Mouse (Mus musculus): ENCODE data around the gene Pnpla7. TPM values are rescaled to one million over a fixed set of nuclear protein-coding genes. Genes with fewer than 3 reads are reported as not detected.
"Not testable (repeated sequence)": the region's sequence is repeated elsewhere in the genome, so short reads cannot be mapped to it uniquely, and the experiment has no call there.

The Pnpla7 gene
- total RNA-seq (2021) = 10 to 100 TPM; 17.3 to 23.2 TPM
- long read RNA-seq, experiment 1, full-length matches to known transcripts = 11 of 33 reads
- long read RNA-seq, experiment 1, partial matches to known transcripts = 5 of 33 reads
- long read RNA-seq, experiment 1, other reads (novel, unspliced or antisense) = 17 of 33 reads
- long read RNA-seq, experiment 2, full-length matches to known transcripts = 16 of 35 reads
- long read RNA-seq, experiment 2, partial matches to known transcripts = 5 of 35 reads
- long read RNA-seq, experiment 2, other reads (novel, unspliced or antisense) = 14 of 35 reads

GRCm38 (mm10) chr2:24975704-24976297 lies at the start of gene Pnpla7:
Gene Pnpla7, plus strand, starts transcription at chr2:24976033.
- DNase-seq (ENCODE audit: low spot score in 2 of 2) = peak; percentile 60 to 76

GRCm38 (mm10) chr2:24926345-24926964 lies 49.4 kb upstream of the Pnpla7 start:
- no peak for DNase-seq (ENCODE audit: low spot score in 2 of 2)

GRCm38 (mm10) chr2:24926965-24927358 lies 48.9 kb upstream of the Pnpla7 start:
- no peak for DNase-seq (ENCODE audit: low spot score in 2 of 2)

- no peak for DNase-seq (ENCODE audit: low spot score in 2 of 2)
These were observed 47.9 kb upstream of the Pnpla7 start for GRCm38 (mm10) chr2:24927810-24928479.

GRCm38 (mm10) chr2:24929119-24929518 lies 46.7 kb upstream of the Pnpla7 start:
- DNase-seq (ENCODE audit: low spot score in 2 of 2) = no peak

- DNase-seq (ENCODE audit: low spot score in 2 of 2) = no peak
These were observed 46.2 kb upstream of the Pnpla7 start for GRCm38 (mm10) chr2:24929593-24929992.

- peak in 1 of 2 experiments; percentile 15 for DNase-seq (ENCODE audit: low spot score in 2 of 2)
These were observed 41.3 kb upstream of the Pnpla7 start for GRCm38 (mm10) chr2:24934441-24934963.

GRCm38 (mm10) chr2:24935057-24935796 lies 40.6 kb upstream of the Pnpla7 start, which contains the start of gene Arrdc1:
Gene Arrdc1, minus strand, starts transcription at chr2:24935252.
- DNase-seq (ENCODE audit: low spot score in 2 of 2) = peak; percentile 76 to 86

- DNase-seq (ENCODE audit: low spot score in 2 of 2) = no peak
These were observed 33.7 kb upstream of the Pnpla7 start for GRCm38 (mm10) chr2:24942092-24942491.

GRCm38 (mm10) chr2:24944304-24944703 lies 31.5 kb upstream of the Pnpla7 start:
- not testable (repeated sequence) for DNase-seq (ENCODE audit: low spot score in 2 of 2)

- DNase-seq (ENCODE audit: low spot score in 2 of 2) = peak; percentile 98 to 99
These were observed 26.2 kb upstream of the Pnpla7 start, which contains the start of gene Zmynd19 for GRCm38 (mm10) chr2:24949421-24950188. Gene Zmynd19, plus strand, starts transcription at chr2:24949792.

GRCm38 (mm10) chr2:24950189-24950535 lies 25.7 kb upstream of the Pnpla7 start:
- no peak for DNase-seq (ENCODE audit: low spot score in 2 of 2)

- no peak for DNase-seq (ENCODE audit: low spot score in 2 of 2)
These were observed 23.2 kb upstream of the Pnpla7 start for GRCm38 (mm10) chr2:24952537-24953055.

- no peak for DNase-seq (ENCODE audit: low spot score in 2 of 2)
These were observed 14.9 kb upstream of the Pnpla7 start for GRCm38 (mm10) chr2:24960910-24961309.

- peak; percentile 69 to 87 for DNase-seq (ENCODE audit: low spot score in 2 of 2)
These were observed 13.4 kb upstream of the Pnpla7 start, which contains the start of gene Dph7 for GRCm38 (mm10) chr2:24962304-24963000. Gene Dph7, plus strand, starts transcription at chr2:24962400.

- DNase-seq (ENCODE audit: low spot score in 2 of 2) = no peak
These were observed 5.4 kb upstream of the Pnpla7 start for GRCm38 (mm10) chr2:24970386-24970785.

- peak in 1 of 2 experiments; percentile 15 for DNase-seq (ENCODE audit: low spot score in 2 of 2)
These were observed 1.4 kb upstream of the Pnpla7 start for GRCm38 (mm10) chr2:24974452-24974851.

- peak; percentile 93 to 97 for DNase-seq (ENCODE audit: low spot score in 2 of 2)
These were observed 728 bp upstream of the Pnpla7 start, which contains the start of gene Mrpl41 for GRCm38 (mm10) chr2:24974906-24975703. Gene Mrpl41, minus strand, starts transcription at chr2:24975098.
